19 mouse cellular contexts compared by ENCODE assay signal in genomic region chr1:190996346-190996877, GRCm38 (mm10). TPM values are rescaled to one million over a fixed set of nuclear protein-coding genes. Genes with fewer than 3 reads are reported as not detected.
DNase-seq lines count a peak whose midpoint lies in the region; ATAC-seq and TF ChIP-seq lines count a peak whose summit lies in the region.
"Had no signal": no experiment of that assay in that cellular context is flagged by ENCODE, and none has a peak within 500 bp of the region (broad histone marks: within the 10 kb centered on the region; RNA-seq: fewer than 3 reads in every experiment).

No protein-coding gene starts in this region.

- H3K4me2 ChIP-seq in kidney, postnatal 0 days (ENCODE audit: low read length), result no peak overlapping the region
- H3K4me2 ChIP-seq: heart, embryonic 15.5 days; hindbrain, embryonic 15.5 days; lung, embryonic 15.5 days; midbrain, embryonic 13.5 days had no signal

- 69% methylated on average over 6 of the region's 6 CpGs for WGBS in kidney, postnatal 0 days

- no peak overlapping the region for H3K27ac ChIP-seq in kidney, postnatal 0 days
- H3K27ac ChIP-seq: embryonic facial prominence, embryonic 10.5 days; heart, embryonic 15.5 days; hindbrain, embryonic 15.5 days; limb, embryonic 10.5 days; lung, embryonic 15.5 days; midbrain, embryonic 13.5 days had no signal

- no peaks in the 10 kb centered on the region for H3K36me3 ChIP-seq in kidney, postnatal 0 days (ENCODE audit: insufficient read depth, low read length)
- H3K36me3 ChIP-seq: embryonic facial prominence, embryonic 10.5 days; heart, embryonic 15.5 days; limb, embryonic 10.5 days; lung, embryonic 15.5 days had no signal

- H3K4me3 ChIP-seq in kidney, postnatal 0 days (replicated peaks; ENCODE audit: low read depth, low read length), result no peak overlapping the region
- H3K4me3 ChIP-seq: embryonic facial prominence, embryonic 10.5 days; heart, embryonic 15.5 days; hindbrain, embryonic 15.5 days; limb, embryonic 10.5 days; lung, embryonic 15.5 days; midbrain, embryonic 13.5 days had no signal

- DNase-seq in adrenal gland, postnatal 10 days, result peak; percentile 10
- no peak for DNase-seq in adrenal gland, adult 18-20 months (ENCODE audit: low spot score in 2 of 2)
- peak; percentile 21 for DNase-seq in kidney, postnatal 0 days (ENCODE audit: low spot score)
- DNase-seq in kidney, postnatal 14 days, result no peak
- DNase-seq in 3T3-L1 (ENCODE audit: low read depth, low spot score) (peak; percentile 50), adipocyte (ENCODE audit: low spot score) (peak; percentile 22)
- DNase-seq in frontal cortex, postnatal 25 days (ENCODE audit: low spot score in 2 of 2), result no peak
- DNase-seq in urinary bladder, postnatal 36 days (ENCODE audit: low spot score in 2 of 2), result no peak
- DNase-seq: B cell, adult 2 months; spleen, adult 18-20 months had no signal

- H3K9ac ChIP-seq in kidney, postnatal 0 days (ENCODE audit: low read depth, low read length), result no peak overlapping the region
- H3K9ac ChIP-seq: heart, embryonic 15.5 days; hindbrain, embryonic 15.5 days; lung, embryonic 15.5 days; midbrain, embryonic 13.5 days had no signal

- no peak for ATAC-seq in kidney, postnatal 0 days (replicated peaks; ENCODE audit: low FRiP score, low read depth)
- ATAC-seq: midbrain, embryonic 13.5 days had no signal

- TF ChIP-seq CTCF in kidney, postnatal 0 days (IDR thresholded peaks at IDR 0.05; ENCODE audit: low read depth), result peak; percentile 62

- H3K9me3 ChIP-seq in kidney, postnatal 0 days (replicated peaks; ENCODE audit: low read length), result no peaks in the 10 kb centered on the region
- H3K9me3 ChIP-seq: heart, embryonic 15.5 days; hindbrain, embryonic 15.5 days; limb, embryonic 10.5 days had no signal

- H3K27me3 ChIP-seq in kidney, postnatal 0 days (ENCODE audit: insufficient read depth, low read length), result no peaks in the 10 kb centered on the region
- H3K27me3 ChIP-seq: heart, embryonic 15.5 days; hindbrain, embryonic 15.5 days; lung, embryonic 15.5 days; midbrain, embryonic 13.5 days had no signal

- H3K4me1 ChIP-seq in kidney, postnatal 0 days (replicated peaks; ENCODE audit: insufficient read depth, low read length), result no peaks in the 10 kb centered on the region
- H3K4me1 ChIP-seq: limb, embryonic 10.5 days; lung, embryonic 15.5 days had no signal

RNA-seq across cellular contexts. Expression of gene Vash2, which starts 17.3 kb away (rescaled TPM):
- 1 to 10 TPM; 1.3 to 3.1 TPM for total RNA-seq in adrenal gland, postnatal 10 days (2021)
- under 1 TPM in 1 of 2 experiments, not detected in 1; 0.22 TPM for total RNA-seq in adrenal gland, adult 18-20 months (2021)
- polyA plus RNA-seq in kidney, postnatal 0 days (2015; fragmentation: Nextera tagmentation; extraction: Ambion mirVana), result 14.0 and 15.7 TPM in 2 replicates

RNA-seq across cellular contexts. Expression of gene Flvcr1, which starts 29.5 kb away (rescaled TPM):
- total RNA-seq in adrenal gland, postnatal 10 days (2021), result 10 to 100 TPM; 18.1 to 24.0 TPM
- 10 to 100 TPM in 1 of 2 experiments, 1 to 10 TPM in 1; 9.9 to 14.6 TPM for total RNA-seq in adrenal gland, adult 18-20 months (2021)
- 7.5 and 7.9 TPM in 2 replicates for polyA plus RNA-seq in kidney, postnatal 0 days (2015; fragmentation: Nextera tagmentation; extraction: Ambion mirVana)

RNA-seq across cellular contexts. Expression of gene Spata45, which starts 40.0 kb away (rescaled TPM):
- total RNA-seq in adrenal gland, postnatal 10 days (2021), result not detected
- total RNA-seq in adrenal gland, adult 18-20 months (2021), result not detected
- not detected in 2 replicates for polyA plus RNA-seq in kidney, postnatal 0 days (2015; fragmentation: Nextera tagmentation; extraction: Ambion mirVana)
- total RNA-seq: gastrocnemius, adult 18-20 months; layer of hippocampus, postnatal 14 days had no signal
- polyA plus RNA-seq: embryonic facial prominence, embryonic 10.5 days; heart, embryonic 15.5 days; hindbrain, embryonic 15.5 days; kidney, embryonic 14.5 days; limb, embryonic 10.5 days; lung, embryonic 15.5 days; midbrain, embryonic 13.5 days had no signal

Comparison
In these comparisons a context has a peak if more than half of its experiments do, and no peak if none do; other contexts are left out.
1. DNase-seq: peak in adrenal gland, postnatal 10 days (single experiment), kidney, postnatal 0 days (single experiment), 3T3-L1 (single experiment) and adipocyte (single experiment); none in adrenal gland, adult 18-20 months (0 of 2), kidney, postnatal 14 days (single experiment), frontal cortex, postnatal 25 days (0 of 2) and urinary bladder, postnatal 36 days (0 of 2).